Mouse (Mus musculus): ENCODE data around the gene Matk. TPM values are rescaled to one million over a fixed set of nuclear protein-coding genes. Genes with fewer than 3 reads are reported as not detected.
A peak's percentile ranks its signal among the peaks of the same experiment; 100 is the strongest.

Matk gene
- total RNA-seq (2012; rRNA removed): 0.85 and 5.0 TPM in 2 replicates

DNA sequence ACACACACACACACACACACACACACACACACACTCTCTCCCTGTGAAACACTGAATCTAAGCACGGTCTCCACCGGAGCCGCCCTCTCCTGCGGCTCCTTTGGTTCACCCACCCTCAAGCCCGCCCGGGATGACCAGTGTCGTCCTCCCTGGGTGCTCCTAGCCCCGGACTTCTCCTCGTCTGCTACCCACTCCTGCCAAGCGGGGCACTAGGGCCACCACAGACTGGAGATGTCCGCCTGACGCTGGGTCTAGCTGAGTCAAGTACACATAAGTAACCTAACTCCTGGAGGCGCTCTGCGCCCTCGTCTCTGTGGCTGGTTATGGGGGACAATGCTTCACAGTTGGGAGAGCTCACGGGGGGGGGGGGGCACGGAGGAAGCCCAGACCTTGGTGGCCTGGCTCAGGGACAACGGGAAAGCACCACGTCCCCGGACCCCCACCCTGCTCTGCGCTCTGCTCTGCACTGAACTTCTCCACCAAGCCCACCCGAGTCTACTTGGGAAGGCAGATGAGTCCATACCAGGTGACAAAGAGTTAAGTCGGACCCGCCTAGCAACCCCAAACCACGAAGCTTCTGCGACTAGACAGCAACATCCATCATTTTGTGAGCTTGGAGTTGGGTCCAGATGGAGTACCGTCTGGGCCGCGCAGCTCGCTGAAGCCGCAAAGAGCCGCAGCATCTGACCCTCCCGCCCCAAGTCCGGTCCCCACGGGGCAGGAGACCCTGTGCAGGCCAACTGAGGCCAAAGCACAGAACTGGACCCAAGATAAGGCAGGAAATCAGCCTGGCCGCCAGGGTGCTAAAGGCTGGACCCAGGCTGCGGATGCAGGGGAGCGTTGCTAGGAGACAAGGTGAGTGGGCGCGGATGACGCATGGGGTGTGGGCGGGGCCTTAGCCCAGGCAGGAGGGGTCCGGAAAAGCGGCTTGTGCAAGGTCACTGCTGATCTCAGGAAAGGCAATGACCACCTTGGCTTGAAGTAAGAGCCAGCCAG is at the start of gene Matk:
Matk (plus strand) TSS at position 512 of the 996 bp plus-strand sequence.
- no peaks in the 10 kb centered on the region for H3K9me3 ChIP-seq (ENCODE audit: control insufficient read depth, insufficient read depth, low read depth, low read length)
- no peaks in the 10 kb centered on the region for H3K36me3 ChIP-seq (ENCODE audit: control insufficient read depth, insufficient read depth, low read length, poor library complexity, severe bottlenecking)
- DNase-seq (ENCODE audit: low read depth, low spot score): no peak
- TF ChIP-seq CHD2 (IDR thresholded peaks at IDR 0.05; ENCODE audit: low read depth, low read length) (no peak), ZNF384 (IDR thresholded peaks at IDR 0.05; ENCODE audit: low read depth, low read length) (no peak)
- H3K4me3 ChIP-seq (ENCODE audit: insufficient read depth in 1 of 2, low read depth in 1 of 2, low read length in 2 of 2, poor library complexity in 1 of 2, severe bottlenecking in 1 of 2): peak within 1 kb of the TSS in 1 of 2 experiments; percentile 33; a peak in 1 of 4 replicates
- no peak within 1 kb of the TSS for H3K9ac ChIP-seq (ENCODE audit: insufficient read depth, low read depth, low read length, poor library complexity, severe bottlenecking)
- peaks cover 0 to 20% of the 10 kb centered on the region in 2 experiments; a peak in 1 of 4 replicates for H3K4me1 ChIP-seq (ENCODE audit: control insufficient read depth in 2 of 2, insufficient read depth in 2 of 2, low read length in 2 of 2, poor library complexity in 1 of 2)
- in situ Hi-C loops (cut with MboI; ENCODE audit: low sequenced_read_pairs in 2 of 2, unreplicated experiment in 2 of 2): no loop called here
- H3K27ac ChIP-seq (ENCODE audit: insufficient read depth, low read depth, low read length, poor library complexity, severe bottlenecking): no peak within 1 kb of the TSS

DNA sequence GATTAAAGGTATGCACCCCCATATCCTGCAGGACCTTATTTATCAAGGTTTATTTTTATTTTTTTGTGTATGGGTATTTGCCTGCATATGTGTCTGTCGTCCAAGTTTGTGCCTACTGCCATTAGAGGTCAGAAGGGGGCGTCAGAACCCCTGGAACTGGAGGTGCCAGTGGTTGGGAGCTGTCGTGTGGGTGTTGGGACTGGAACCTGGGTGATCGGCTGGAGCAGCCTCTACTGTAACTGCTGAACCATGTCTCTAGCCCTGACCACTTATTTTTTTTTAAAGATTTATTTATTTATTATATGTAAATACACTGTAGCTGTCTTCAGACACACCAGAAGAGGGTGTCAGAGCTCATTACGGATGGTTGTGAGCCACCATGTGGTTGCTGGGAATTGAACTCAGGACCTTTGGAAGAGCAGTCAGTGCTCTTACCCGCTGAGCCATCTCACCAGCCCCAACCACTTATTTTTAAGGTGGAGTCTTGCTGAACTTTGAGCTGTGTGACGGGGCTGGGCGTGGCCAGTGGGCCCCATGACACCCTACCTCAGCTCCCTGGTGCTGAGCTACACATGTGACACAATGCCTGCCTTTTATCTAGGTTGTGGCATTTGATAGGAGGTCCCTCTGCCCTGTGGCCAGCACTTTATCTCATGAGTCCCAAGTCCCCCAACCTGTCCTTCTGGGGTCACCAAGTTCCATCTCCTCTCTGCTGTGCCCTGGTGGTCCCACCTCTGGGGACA is 49.6 kb upstream of the Matk start:
- TF ChIP-seq ZC3H11A (IDR thresholded peaks at IDR 0.05; ENCODE audit: borderline replicate concordance, low read depth, low read length) (no peak), MAFK (IDR thresholded peaks at IDR 0.05; ENCODE audit: insufficient read depth, low read depth, low read length) (no peak), HCFC1 (IDR thresholded peaks at IDR 0.05; ENCODE audit: borderline replicate concordance, insufficient read depth, low read length) (no peak), CHD2 (IDR thresholded peaks at IDR 0.05; ENCODE audit: low read depth, low read length) (no peak), ZNF384 (IDR thresholded peaks at IDR 0.05; ENCODE audit: low read depth, low read length) (no peak)
- DNase-seq (ENCODE audit: low read depth, low spot score): no peak
- H3K9me3 ChIP-seq (ENCODE audit: control insufficient read depth, insufficient read depth, low read depth, low read length): no peaks in the 10 kb centered on the region
- H3K9ac ChIP-seq (ENCODE audit: insufficient read depth, low read depth, low read length, poor library complexity, severe bottlenecking): no peak overlapping the region
- in situ Hi-C loops (cut with MboI; ENCODE audit: low sequenced_read_pairs in 2 of 2, unreplicated experiment in 2 of 2): no loop called here
- no peaks in the 10 kb centered on the region for H3K4me1 ChIP-seq (ENCODE audit: control insufficient read depth in 2 of 2, insufficient read depth in 2 of 2, low read length in 2 of 2, poor library complexity in 1 of 2)
- no peak overlapping the region for H3K27ac ChIP-seq (ENCODE audit: insufficient read depth, low read depth, low read length, poor library complexity, severe bottlenecking)
- H3K4me3 ChIP-seq (ENCODE audit: insufficient read depth in 1 of 2, low read depth in 1 of 2, low read length in 2 of 2, poor library complexity in 1 of 2, severe bottlenecking in 1 of 2): no peak overlapping the region
- no peaks in the 10 kb centered on the region for H3K36me3 ChIP-seq (ENCODE audit: control insufficient read depth, insufficient read depth, low read length, poor library complexity, severe bottlenecking)

DNA sequence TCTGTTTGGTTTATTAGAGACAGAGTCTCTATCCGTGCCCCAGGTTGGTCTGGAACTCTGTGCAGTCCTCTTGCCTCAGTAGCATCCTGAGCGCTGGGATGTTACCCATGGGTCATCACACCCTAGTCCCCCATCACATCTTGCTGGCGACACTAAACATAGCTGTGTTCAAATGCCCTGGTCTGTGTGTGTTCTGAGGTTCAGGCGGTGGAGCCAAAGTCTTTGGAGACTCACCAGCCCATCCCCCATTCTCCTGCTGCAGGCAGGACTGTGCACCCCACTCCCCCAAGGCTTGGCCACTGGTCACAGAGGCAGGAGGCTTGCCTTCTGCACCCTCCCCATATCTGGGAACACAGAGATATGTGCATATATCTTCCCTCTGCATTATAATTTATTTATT is 48.6 kb upstream of the Matk start:
- in situ Hi-C loops (cut with MboI; ENCODE audit: low sequenced_read_pairs in 2 of 2, unreplicated experiment in 2 of 2): no loop called here
- H3K9me3 ChIP-seq (ENCODE audit: control insufficient read depth, insufficient read depth, low read depth, low read length): no peaks in the 10 kb centered on the region
- no peaks in the 10 kb centered on the region for H3K4me1 ChIP-seq (ENCODE audit: control insufficient read depth in 2 of 2, insufficient read depth in 2 of 2, low read length in 2 of 2, poor library complexity in 1 of 2)
- no peak overlapping the region; the same call in 1 of the 2 replicates for H3K27ac ChIP-seq (ENCODE audit: insufficient read depth, low read depth, low read length, poor library complexity, severe bottlenecking)
- H3K9ac ChIP-seq (ENCODE audit: insufficient read depth, low read depth, low read length, poor library complexity, severe bottlenecking): no peak overlapping the region
- TF ChIP-seq CHD2 (IDR thresholded peaks at IDR 0.05; ENCODE audit: low read depth, low read length) (no peak), MAFK (IDR thresholded peaks at IDR 0.05; ENCODE audit: insufficient read depth, low read depth, low read length) (no peak), HCFC1 (IDR thresholded peaks at IDR 0.05; ENCODE audit: borderline replicate concordance, insufficient read depth, low read length) (no peak), ZNF384 (IDR thresholded peaks at IDR 0.05; ENCODE audit: low read depth, low read length) (no peak), ZC3H11A (IDR thresholded peaks at IDR 0.05; ENCODE audit: borderline replicate concordance, low read depth, low read length) (no peak)
- no peak for DNase-seq (ENCODE audit: low read depth, low spot score)
- H3K4me3 ChIP-seq (ENCODE audit: insufficient read depth in 1 of 2, low read depth in 1 of 2, low read length in 2 of 2, poor library complexity in 1 of 2, severe bottlenecking in 1 of 2): no peak overlapping the region
- H3K36me3 ChIP-seq (ENCODE audit: control insufficient read depth, insufficient read depth, low read length, poor library complexity, severe bottlenecking): no peaks in the 10 kb centered on the region

DNA sequence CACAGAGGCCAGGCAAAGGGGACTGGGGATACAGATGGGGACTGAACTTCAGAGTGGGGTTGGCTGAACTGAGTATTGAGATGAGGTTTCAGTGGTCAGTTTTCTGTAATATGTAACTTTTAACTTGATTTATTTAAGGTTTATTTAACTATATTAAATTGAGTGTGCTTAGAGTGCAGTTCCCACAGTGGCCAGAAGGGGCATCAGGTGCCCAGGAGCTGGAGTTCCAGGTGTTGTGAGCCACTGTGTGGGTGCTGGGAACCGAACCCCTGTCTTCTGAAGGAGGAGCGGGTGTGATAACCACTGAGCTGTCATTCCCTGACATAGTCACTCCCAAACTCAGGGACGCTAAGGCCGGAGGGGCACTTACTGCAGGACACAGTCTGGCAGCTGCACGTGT is 42.6 kb upstream of the Matk start:
- H3K9ac ChIP-seq (ENCODE audit: insufficient read depth, low read depth, low read length, poor library complexity, severe bottlenecking): no peak overlapping the region
- no peaks in the 10 kb centered on the region for H3K9me3 ChIP-seq (ENCODE audit: control insufficient read depth, insufficient read depth, low read depth, low read length)
- TF ChIP-seq HCFC1 (IDR thresholded peaks at IDR 0.05; ENCODE audit: borderline replicate concordance, insufficient read depth, low read length): no peak
- no peak for TF ChIP-seq ZNF384 (IDR thresholded peaks at IDR 0.05; ENCODE audit: low read depth, low read length)
- no peak for TF ChIP-seq CHD2 (IDR thresholded peaks at IDR 0.05; ENCODE audit: low read depth, low read length)
- no peak for TF ChIP-seq ZC3H11A (IDR thresholded peaks at IDR 0.05; ENCODE audit: borderline replicate concordance, low read depth, low read length)
- no peak for TF ChIP-seq MAFK (IDR thresholded peaks at IDR 0.05; ENCODE audit: insufficient read depth, low read depth, low read length)
- H3K27ac ChIP-seq (ENCODE audit: insufficient read depth, low read depth, low read length, poor library complexity, severe bottlenecking): no peak overlapping the region
- no peaks in the 10 kb centered on the region for H3K36me3 ChIP-seq (ENCODE audit: control insufficient read depth, insufficient read depth, low read length, poor library complexity, severe bottlenecking)
- in situ Hi-C loops (cut with MboI; ENCODE audit: low sequenced_read_pairs in 2 of 2, unreplicated experiment in 2 of 2): no loop called here
- DNase-seq (ENCODE audit: low read depth, low spot score): no peak
- no peaks in the 10 kb centered on the region for H3K4me1 ChIP-seq (ENCODE audit: control insufficient read depth in 2 of 2, insufficient read depth in 2 of 2, low read length in 2 of 2, poor library complexity in 1 of 2)
- no peak overlapping the region for H3K4me3 ChIP-seq (ENCODE audit: insufficient read depth in 1 of 2, low read depth in 1 of 2, low read length in 2 of 2, poor library complexity in 1 of 2, severe bottlenecking in 1 of 2)

Data from ES-E14 (cell line).